Mouse (Mus musculus): Measurements from ENCODE around the gene Efcab12. TPM values are rescaled to one million over a fixed set of nuclear protein-coding genes. Genes with fewer than 3 reads are reported as not detected.

The Efcab12 gene
- polyA plus RNA-seq, 1 experiment from 2014 or later: 0.65 TPM

GRCm38 (mm10) chr6:115807464-115808195 is 30.6 kb downstream of the Efcab12 start:
- no peak for ATAC-seq (ENCODE audit: insufficient read depth, low FRiP score)
- peak overlapping the region; percentile 87 for H3K4me2 ChIP-seq (ENCODE audit: low read depth, low read length)
- 2% methylated on average over 15 of the region's 15 CpGs for WGBS

DNA sequence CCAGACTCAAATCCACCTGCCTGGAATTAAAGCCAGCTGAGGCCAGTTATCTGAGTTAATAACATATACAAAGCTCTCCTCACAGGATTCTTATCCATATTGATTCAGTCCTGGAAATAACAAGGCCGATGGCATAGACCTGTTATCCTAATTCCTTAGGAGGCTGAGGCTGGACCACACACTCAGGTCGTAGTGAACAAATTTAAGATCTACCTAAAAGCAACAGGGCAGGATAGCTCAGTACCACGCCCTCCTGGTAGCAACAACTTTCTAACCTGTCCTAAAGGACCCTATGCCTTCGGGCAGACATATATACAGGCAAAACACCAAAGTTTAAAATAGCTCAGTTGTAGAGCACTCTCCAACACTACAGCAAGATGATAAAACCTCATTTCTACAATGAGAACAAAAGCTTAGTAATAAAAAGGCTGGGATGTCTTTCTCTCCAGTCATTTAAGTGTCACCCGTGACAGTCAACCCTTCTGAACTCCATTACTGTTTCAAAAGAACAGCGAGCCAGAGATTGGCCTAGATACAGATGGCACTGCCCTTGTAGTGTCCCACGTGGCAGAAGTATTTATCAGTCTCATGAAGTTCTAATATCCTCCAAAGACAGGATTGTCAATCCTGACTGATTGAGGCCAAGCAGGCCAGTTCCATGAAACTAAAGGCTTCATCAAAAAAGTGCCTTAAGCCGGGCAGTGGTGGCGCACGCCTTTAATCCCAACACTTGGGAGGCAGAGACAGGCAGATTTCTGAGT is 33.6 kb downstream of the Efcab12 start:
- Histone ChIP-seq H3K27ac (ENCODE audit: low read length) (no peak overlapping the region), H3K27me3 (ENCODE audit: control insufficient read depth, insufficient read depth, low read length) (no peaks in the 10 kb centered on the region), H3K9me3 (replicated peaks; ENCODE audit: control insufficient read depth, low read length) (no peaks in the 10 kb centered on the region), H3K36me3 (ENCODE audit: control insufficient read depth, insufficient read depth, low read length) (peaks cover 29% of the 10 kb centered on the region), H3K9ac (ENCODE audit: low read length) (no peak overlapping the region), H3K4me1 (ENCODE audit: control insufficient read depth, insufficient read depth, low read length) (peaks cover 15% of the 10 kb centered on the region), H3K4me2 (ENCODE audit: low read depth, low read length) (no peak overlapping the region), H3K4me3 (replicated peaks; ENCODE audit: low read length) (no peak overlapping the region)
- ATAC-seq (ENCODE audit: insufficient read depth, low FRiP score): no peak
- 63% methylated on average over 10 of the region's 10 CpGs for WGBS

More at GRCm38 (mm10) chr6:115807464-115808195, 30.6 kb downstream of the Efcab12 start:
- peaks cover 24% of the 10 kb centered on the region for H3K36me3 ChIP-seq (ENCODE audit: control insufficient read depth, insufficient read depth, low read length)
- peak overlapping the region; percentile 86 for H3K27ac ChIP-seq (ENCODE audit: low read length)
- peak overlapping the region; percentile 100 for H3K4me3 ChIP-seq (replicated peaks; ENCODE audit: low read length)
- peak overlapping the region; percentile 99 for H3K9ac ChIP-seq (ENCODE audit: low read length)
- peaks cover 15% of the 10 kb centered on the region for H3K4me1 ChIP-seq (ENCODE audit: control insufficient read depth, insufficient read depth, low read length)
- H3K9me3 ChIP-seq (replicated peaks; ENCODE audit: control insufficient read depth, low read length): no peaks in the 10 kb centered on the region
- no peaks in the 10 kb centered on the region for H3K27me3 ChIP-seq (ENCODE audit: control insufficient read depth, insufficient read depth, low read length)

DNA sequence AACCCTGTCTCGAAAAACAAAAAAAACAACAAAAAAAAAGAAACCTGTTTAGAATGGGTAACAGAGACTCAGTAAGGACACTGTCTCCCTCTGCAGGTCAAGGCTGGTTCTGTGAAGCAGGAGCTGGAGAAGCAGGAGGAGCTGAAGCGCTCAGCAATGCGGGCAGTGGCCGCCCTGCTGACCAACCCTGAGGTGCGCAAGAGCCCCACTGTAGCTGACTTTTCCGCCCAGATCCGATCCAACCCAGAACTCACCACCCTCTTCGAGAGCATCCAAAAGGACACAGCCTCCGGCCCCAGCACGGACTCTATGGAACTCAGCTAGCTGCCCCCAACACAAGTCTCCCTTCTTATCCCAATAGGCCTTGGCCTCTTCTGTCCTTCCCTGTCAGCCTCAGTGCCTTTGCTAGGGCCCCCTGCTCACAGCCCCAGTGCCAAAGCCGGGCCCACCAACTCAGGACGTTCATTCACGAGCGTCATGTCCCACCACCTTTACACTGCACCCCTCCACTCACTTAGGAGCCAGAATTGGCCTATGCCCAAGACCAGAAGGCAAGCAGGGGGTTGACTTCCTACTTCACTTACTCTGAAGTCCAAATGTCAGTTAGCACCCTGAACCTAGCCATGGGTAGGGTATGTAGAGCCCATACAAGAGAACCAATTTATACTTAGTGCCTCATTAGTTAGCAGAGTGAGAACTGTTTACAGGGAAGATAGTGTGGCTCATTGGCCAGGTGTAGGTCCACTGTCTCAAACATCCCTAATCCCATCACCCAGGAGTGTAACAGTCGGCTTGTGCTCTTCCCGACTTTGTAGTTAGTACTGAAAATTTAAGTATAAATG is 34.5 kb downstream of the Efcab12 start:
- no peak overlapping the region for H3K9ac ChIP-seq (ENCODE audit: low read length)
- H3K27ac ChIP-seq (ENCODE audit: low read length): no peak overlapping the region
- no peaks in the 10 kb centered on the region for H3K9me3 ChIP-seq (replicated peaks; ENCODE audit: control insufficient read depth, low read length)
- WGBS: 43% methylated on average over 16 of the region's 16 CpGs
- peaks cover 15% of the 10 kb centered on the region for H3K4me1 ChIP-seq (ENCODE audit: control insufficient read depth, insufficient read depth, low read length)
- no peak overlapping the region for H3K4me2 ChIP-seq (ENCODE audit: low read depth, low read length)
- no peaks in the 10 kb centered on the region for H3K27me3 ChIP-seq (ENCODE audit: control insufficient read depth, insufficient read depth, low read length)
- peaks cover 34% of the 10 kb centered on the region for H3K36me3 ChIP-seq (ENCODE audit: control insufficient read depth, insufficient read depth, low read length)
- no peak for ATAC-seq (ENCODE audit: insufficient read depth, low FRiP score)
- H3K4me3 ChIP-seq (replicated peaks; ENCODE audit: low read length): no peak overlapping the region

DNA sequence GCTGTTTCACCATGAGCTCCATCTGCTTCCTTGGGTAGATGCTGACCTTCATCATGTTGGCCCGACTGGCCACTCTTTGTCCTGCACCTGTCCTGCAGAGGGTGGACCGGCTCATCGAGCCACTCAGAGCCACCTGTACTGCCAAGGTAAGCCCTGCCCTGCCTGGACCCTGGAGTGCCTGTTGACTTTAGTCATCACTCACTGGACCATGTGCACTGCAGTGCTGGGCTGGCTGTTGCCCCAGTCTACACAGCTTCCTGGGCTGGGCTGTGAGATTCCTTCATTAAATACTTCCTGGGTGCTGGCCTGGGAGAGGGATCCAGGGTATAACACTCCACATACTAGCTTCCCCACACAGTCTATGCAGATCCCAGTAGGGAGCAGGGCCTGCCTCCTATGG is 36.4 kb downstream of the Efcab12 start:
- Histone ChIP-seq H3K4me3 (replicated peaks; ENCODE audit: low read length) (no peak overlapping the region), H3K27ac (ENCODE audit: low read length) (no peak overlapping the region), H3K27me3 (ENCODE audit: control insufficient read depth, insufficient read depth, low read length) (no peaks in the 10 kb centered on the region), H3K36me3 (ENCODE audit: control insufficient read depth, insufficient read depth, low read length) (peaks cover 29% of the 10 kb centered on the region), H3K4me1 (ENCODE audit: control insufficient read depth, insufficient read depth, low read length) (peaks cover 9% of the 10 kb centered on the region), H3K9me3 (replicated peaks; ENCODE audit: control insufficient read depth, low read length) (no peaks in the 10 kb centered on the region), H3K4me2 (ENCODE audit: low read depth, low read length) (no peak overlapping the region), H3K9ac (ENCODE audit: low read length) (no peak overlapping the region)
- ATAC-seq (ENCODE audit: insufficient read depth, low FRiP score): peak; percentile 44; the same call in 1 of the 2 replicates
- 87% methylated on average over 3 of the region's 3 CpGs for WGBS

GRCm38 (mm10) chr6:115792691-115793215 is 45.5 kb downstream of the Efcab12 start:
- Histone ChIP-seq H3K4me2 (ENCODE audit: low read depth, low read length) (no peak overlapping the region), H3K9ac (ENCODE audit: low read length) (no peak overlapping the region), H3K4me1 (ENCODE audit: control insufficient read depth, insufficient read depth, low read length) (no peaks in the 10 kb centered on the region), H3K27ac (ENCODE audit: low read length) (no peak overlapping the region), H3K27me3 (ENCODE audit: control insufficient read depth, insufficient read depth, low read length) (no peaks in the 10 kb centered on the region), H3K36me3 (ENCODE audit: control insufficient read depth, insufficient read depth, low read length) (peaks cover 4% of the 10 kb centered on the region), H3K4me3 (replicated peaks; ENCODE audit: low read length) (no peak overlapping the region), H3K9me3 (replicated peaks; ENCODE audit: control insufficient read depth, low read length) (no peaks in the 10 kb centered on the region)
- ATAC-seq (ENCODE audit: insufficient read depth, low FRiP score): no peak
- 85% methylated on average over 21 of the region's 21 CpGs for WGBS

- no peak overlapping the region for H3K27ac ChIP-seq (ENCODE audit: low read length)
- H3K9ac ChIP-seq (ENCODE audit: low read length): no peak overlapping the region
- H3K4me1 ChIP-seq (ENCODE audit: control insufficient read depth, insufficient read depth, low read length): no peaks in the 10 kb centered on the region
- no peaks in the 10 kb centered on the region for H3K27me3 ChIP-seq (ENCODE audit: control insufficient read depth, insufficient read depth, low read length)
- peak; percentile 59; the same call in 1 of the 2 replicates for ATAC-seq (ENCODE audit: insufficient read depth, low FRiP score)
- H3K36me3 ChIP-seq (ENCODE audit: control insufficient read depth, insufficient read depth, low read length): peaks cover 7% of the 10 kb centered on the region
- H3K4me2 ChIP-seq (ENCODE audit: low read depth, low read length): no peak overlapping the region
- H3K4me3 ChIP-seq (replicated peaks; ENCODE audit: low read length): no peak overlapping the region
- WGBS: 76% methylated on average over 34 of the region's 34 CpGs
- H3K9me3 ChIP-seq (replicated peaks; ENCODE audit: control insufficient read depth, low read length): no peaks in the 10 kb centered on the region
Observed at GRCm38 (mm10) chr6:115791842-115792686, 46.1 kb downstream of the Efcab12 start.

GRCm38 (mm10) chr6:115791016-115791415 is 47.2 kb downstream of the Efcab12 start:
- H3K4me2 ChIP-seq (ENCODE audit: low read depth, low read length): no peak overlapping the region
- 86% methylated on average over 10 of the region's 10 CpGs for WGBS
- no peaks in the 10 kb centered on the region for H3K27me3 ChIP-seq (ENCODE audit: control insufficient read depth, insufficient read depth, low read length)
- ATAC-seq (ENCODE audit: insufficient read depth, low FRiP score): no peak
- H3K9me3 ChIP-seq (replicated peaks; ENCODE audit: control insufficient read depth, low read length): no peaks in the 10 kb centered on the region
- H3K36me3 ChIP-seq (ENCODE audit: control insufficient read depth, insufficient read depth, low read length): peaks cover 10% of the 10 kb centered on the region
- no peak overlapping the region for H3K9ac ChIP-seq (ENCODE audit: low read length)
- no peak overlapping the region for H3K27ac ChIP-seq (ENCODE audit: low read length)
- H3K4me1 ChIP-seq (ENCODE audit: control insufficient read depth, insufficient read depth, low read length): no peaks in the 10 kb centered on the region
- H3K4me3 ChIP-seq (replicated peaks; ENCODE audit: low read length): no peak overlapping the region

- no peak overlapping the region for H3K4me3 ChIP-seq (replicated peaks; ENCODE audit: low read length)
- no peaks in the 10 kb centered on the region for H3K27me3 ChIP-seq (ENCODE audit: control insufficient read depth, insufficient read depth, low read length)
- H3K4me2 ChIP-seq (ENCODE audit: low read depth, low read length): no peak overlapping the region
- peaks cover 10% of the 10 kb centered on the region; the same call in 1 of the 2 replicates for H3K36me3 ChIP-seq (ENCODE audit: control insufficient read depth, insufficient read depth, low read length)
- no peak overlapping the region for H3K9ac ChIP-seq (ENCODE audit: low read length)
- H3K9me3 ChIP-seq (replicated peaks; ENCODE audit: control insufficient read depth, low read length): no peaks in the 10 kb centered on the region
- WGBS: 84% methylated on average over 3 of the region's 3 CpGs
- no peaks in the 10 kb centered on the region for H3K4me1 ChIP-seq (ENCODE audit: control insufficient read depth, insufficient read depth, low read length)
- no peak overlapping the region for H3K27ac ChIP-seq (ENCODE audit: low read length)
- no peak for ATAC-seq (ENCODE audit: insufficient read depth, low FRiP score)
Observed at GRCm38 (mm10) chr6:115782781-115783180, 55.4 kb downstream of the Efcab12 start.

Data from stomach, embryonic 16.5 days (tissue).